Mouse (Mus musculus) WW6 (cell line): ENCODE results near the gene Gm17490.
A peak's percentile ranks its signal among the peaks of the same experiment; 100 is the strongest.
"Not testable (repeated sequence)": the region's sequence is repeated elsewhere in the genome, so short reads cannot be mapped to it uniquely, and the experiment has no call there.

Experiments
- DNase-seq: peaks from one replicate; pipeline ENCODE4 v3.0.0-alpha.2; 2013; ENCODE audit warnings: low read depth, low spot score

Gm17490 gene

GRCm38 (mm10) chr2:11635035-11635434 lies 9.0 kb upstream of the Gm17490 start:
- no peak for DNase-seq

GRCm38 (mm10) chr2:11623726-11624125 lies 2.3 kb downstream of the Gm17490 start:
- no peak for DNase-seq

DNA sequence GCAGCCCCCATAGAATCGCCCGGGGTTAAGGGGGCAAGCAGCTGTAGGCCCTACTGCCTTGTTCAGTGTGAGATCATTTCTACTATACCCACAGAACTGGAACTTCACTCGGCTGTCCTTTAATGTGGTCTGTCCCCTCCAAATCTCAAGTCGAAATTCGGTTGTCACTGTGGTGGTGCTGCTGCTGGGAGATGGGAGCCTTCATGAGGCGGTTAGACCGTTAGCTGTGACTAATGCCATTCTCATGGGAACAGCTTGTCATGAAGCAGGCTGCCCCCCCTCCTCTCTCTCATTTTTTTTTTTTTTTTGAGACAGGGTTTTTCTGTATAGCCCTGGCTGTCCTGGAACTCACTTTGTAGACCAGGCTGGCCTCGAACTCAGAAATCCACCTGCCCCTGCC lies 2.9 kb downstream of the Gm17490 start:
- no peak for DNase-seq

GRCm38 (mm10) chr2:11619598-11619997 lies 6.5 kb downstream of the Gm17490 start:
- DNase-seq = no peak

GRCm38 (mm10) chr2:11616846-11617245 lies 9.2 kb downstream of the Gm17490 start:
- no peak for DNase-seq

- DNase-seq = not testable (repeated sequence)
These were observed 13.1 kb downstream of the Gm17490 start for GRCm38 (mm10) chr2:11612939-11613338.

DNA sequence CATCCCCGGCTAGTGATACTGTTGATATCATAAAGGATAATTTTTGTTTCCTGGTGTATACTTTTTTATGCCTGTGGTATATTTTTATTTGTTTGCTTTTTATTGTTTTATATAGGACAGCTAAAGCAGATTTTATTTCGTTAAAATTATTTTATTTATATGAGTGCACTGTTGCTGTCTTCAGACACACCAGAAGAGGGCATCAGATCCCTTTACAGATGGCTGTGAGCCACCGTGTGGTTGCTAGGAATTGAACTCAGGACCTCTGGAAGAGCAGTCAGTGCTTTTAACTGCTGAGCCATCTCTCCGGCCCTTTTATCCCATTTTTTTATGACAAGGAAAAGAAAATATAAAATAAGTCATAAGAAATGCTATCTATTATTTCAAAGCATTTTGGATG lies 19.3 kb downstream of the Gm17490 start:
- DNase-seq = not testable (repeated sequence)

DNA sequence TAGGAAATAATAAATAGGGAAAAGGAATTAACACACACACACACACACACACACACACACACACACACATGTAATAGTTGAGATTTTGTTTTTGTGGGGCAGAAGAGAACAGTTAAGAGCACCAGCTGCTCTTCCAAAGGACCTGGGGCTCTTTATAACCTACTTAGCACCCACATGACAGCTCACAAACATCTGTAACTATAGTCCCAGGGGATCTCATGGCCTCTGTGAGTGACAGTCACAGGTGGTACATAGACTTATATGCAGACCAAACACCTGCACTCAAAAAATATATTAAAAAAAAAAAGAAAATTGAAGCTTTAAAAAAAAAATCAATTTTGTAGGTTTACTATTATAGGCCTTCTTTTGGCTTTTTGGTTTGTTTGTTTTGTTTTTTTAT lies 21.2 kb downstream of the Gm17490 start:
- DNase-seq = no peak

GRCm38 (mm10) chr2:11604053-11604452 lies 22.0 kb downstream of the Gm17490 start, which contains the start of gene Rbm17:
Rbm17 (minus strand) TSS chr2:11604153.
- DNase-seq = no peak

GRCm38 (mm10) chr2:11602506-11603489 lies 23.3 kb downstream of the Gm17490 start:
- peak; percentile 87 for DNase-seq

DNA sequence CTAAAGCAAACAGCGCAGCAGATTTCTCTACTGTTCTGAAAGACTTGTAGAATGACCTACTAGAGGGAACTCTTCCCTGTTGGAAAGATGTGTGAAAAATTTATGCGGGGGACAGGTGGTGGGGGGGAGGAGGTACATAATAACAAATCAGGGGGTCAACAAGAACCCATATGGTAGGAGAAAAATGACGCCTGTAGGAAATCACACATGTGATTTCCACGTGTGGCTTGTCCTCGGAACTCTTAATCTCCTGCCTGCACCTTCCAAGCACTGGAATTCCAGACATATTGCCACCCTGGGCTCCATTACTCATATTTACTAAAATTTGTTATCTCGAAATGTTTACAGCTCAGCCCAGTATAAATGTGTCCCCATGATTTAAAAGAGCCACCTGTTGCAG lies 24.3 kb downstream of the Gm17490 start:
- no peak for DNase-seq

DNA sequence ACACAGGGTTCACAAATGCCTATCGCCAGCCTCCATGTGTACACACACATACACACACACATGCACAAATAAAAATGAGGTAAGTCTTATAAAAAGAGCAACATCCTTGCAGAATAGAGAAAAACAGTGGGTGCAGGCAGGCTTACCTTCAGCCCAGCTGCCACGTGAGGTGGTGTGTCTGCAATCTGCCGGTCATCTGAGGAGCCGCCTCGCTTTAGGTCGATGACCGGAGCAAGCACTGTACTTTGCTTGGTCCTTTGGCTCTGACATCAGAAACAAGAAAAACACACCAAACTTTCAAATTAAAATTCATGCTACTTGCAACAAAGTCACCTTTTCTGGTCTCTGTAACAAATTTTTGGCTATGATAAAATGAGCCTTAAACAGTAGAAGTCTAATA lies 28.2 kb downstream of the Gm17490 start:
- DNase-seq = no peak

DNA sequence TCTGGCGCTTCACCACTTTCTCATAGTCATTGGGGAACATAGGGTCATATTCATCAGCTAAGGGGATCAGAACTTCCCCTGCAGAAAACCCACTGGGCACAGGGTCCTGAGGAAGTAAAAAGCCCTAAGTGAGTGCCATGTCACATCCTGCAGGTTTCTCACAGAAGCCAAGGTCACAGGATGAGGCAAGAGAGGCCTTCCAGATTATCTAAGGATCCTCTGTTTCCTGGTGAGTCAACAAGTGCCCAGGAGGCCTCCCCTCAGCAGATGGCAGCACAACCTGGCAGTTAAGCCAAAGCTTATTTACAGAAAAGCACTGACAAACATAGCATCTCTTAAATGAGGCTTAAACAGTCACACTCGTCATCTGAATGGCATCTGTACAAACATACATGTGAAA lies 29.4 kb downstream of the Gm17490 start:
- DNase-seq = no peak

DNA sequence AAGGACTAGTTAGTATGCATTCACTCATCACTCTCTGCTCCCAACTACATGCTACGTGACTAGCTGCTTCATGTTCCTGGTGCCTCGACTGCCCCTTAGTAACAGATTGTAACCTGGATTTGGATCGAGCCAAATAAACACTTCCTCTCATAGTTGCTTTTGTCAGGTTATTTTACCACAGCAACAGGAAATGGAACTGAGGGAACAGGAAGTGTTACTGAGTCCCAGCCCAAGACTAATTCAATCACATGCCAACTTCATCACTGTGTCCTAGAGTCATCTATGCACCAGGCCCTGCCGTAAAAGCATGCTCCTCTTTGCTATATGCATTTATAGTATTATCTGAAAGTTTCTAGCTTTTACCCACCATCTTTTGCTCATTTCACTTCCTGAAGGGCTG lies 38.1 kb downstream of the Gm17490 start:
- no peak for DNase-seq

DNA sequence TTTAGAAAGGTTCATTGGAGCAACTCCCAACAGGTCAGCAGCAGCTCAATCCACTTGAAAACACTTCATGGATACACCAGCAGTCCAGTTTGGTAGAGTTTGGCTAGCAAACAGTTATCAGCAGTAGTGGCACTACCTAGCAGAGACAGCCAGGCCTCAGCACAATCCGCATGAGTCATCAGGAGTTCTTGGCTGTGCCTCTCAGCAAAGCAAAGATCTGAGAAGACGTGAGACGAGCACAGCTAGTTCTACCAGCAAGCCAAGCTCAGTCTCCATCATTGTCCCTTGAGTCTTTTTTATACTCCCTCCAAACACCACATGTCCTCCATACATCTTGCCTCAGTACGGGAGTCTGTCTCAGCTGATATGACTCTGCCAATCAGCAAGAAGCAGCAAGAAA lies 46.7 kb downstream of the Gm17490 start:
- no peak for DNase-seq

DNA sequence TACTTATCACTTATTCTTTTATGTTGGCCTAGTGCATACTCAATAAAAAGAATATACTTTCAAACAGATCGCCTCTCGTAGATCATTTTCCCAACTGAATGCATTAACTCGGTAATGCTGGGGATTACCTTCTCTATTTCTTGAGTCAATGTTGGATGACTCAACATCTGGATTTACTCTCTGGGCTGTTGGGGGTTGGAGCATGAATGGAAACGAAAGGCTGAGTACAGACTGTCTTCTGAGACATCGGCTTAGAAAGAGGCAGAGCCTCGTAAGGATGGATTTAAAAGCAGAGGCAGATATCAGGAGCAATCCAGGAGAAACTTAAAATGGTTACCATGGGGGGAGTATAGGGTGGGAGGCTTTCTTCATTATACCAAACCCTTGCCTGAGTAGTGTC lies 47.9 kb downstream of the Gm17490 start:
- no peak for DNase-seq
